Mouse (Mus musculus) c-Kit-positive CD71-positive TER-119-negative erythroid progenitor cells, embryonic 14.5 days (primary cell): ENCODE results near the gene Lcmt1.
A peak's percentile ranks its signal among the peaks of the same experiment; 100 is the strongest.

ENCODE experiments used
- DNase-seq: peaks from one replicate; pipeline ENCODE4 v3.0.0-alpha.2; 2013; ENCODE audit warnings: low read depth

Lcmt1 gene

GRCm38 (mm10) chr7:123361229-123361980, 8.2 kb upstream of the Lcmt1 start:
- no peak for DNase-seq

- DNase-seq, result no peak
Measured at GRCm38 (mm10) chr7:123362806-123363205, 6.8 kb upstream of the Lcmt1 start.

GRCm38 (mm10) chr7:123363971-123364370, 5.6 kb upstream of the Lcmt1 start:
- DNase-seq, result no peak

- no peak for DNase-seq
Measured at GRCm38 (mm10) chr7:123365876-123366741, 3.5 kb upstream of the Lcmt1 start.

GRCm38 (mm10) chr7:123366806-123367205, 2.8 kb upstream of the Lcmt1 start:
- no peak for DNase-seq

GRCm38 (mm10) chr7:123367218-123368150, 2.1 kb upstream of the Lcmt1 start:
- no peak for DNase-seq

GRCm38 (mm10) chr7:123368187-123368586, 1.4 kb upstream of the Lcmt1 start:
- no peak for DNase-seq

GRCm38 (mm10) chr7:123368778-123369746, 522 bp upstream of the Lcmt1 start:
- DNase-seq, result no peak

- no peak for DNase-seq
Measured at GRCm38 (mm10) chr7:123370700-123371099, 1.1 kb downstream of the Lcmt1 start.

GRCm38 (mm10) chr7:123371501-123371900, 1.9 kb downstream of the Lcmt1 start:
- no peak for DNase-seq

- DNase-seq, result peak; percentile 98
Measured at GRCm38 (mm10) chr7:123377443-123378400, 8.1 kb downstream of the Lcmt1 start.

- DNase-seq, result no peak
Measured at GRCm38 (mm10) chr7:123385693-123386407, 16.3 kb downstream of the Lcmt1 start.

- DNase-seq, result no peak
Measured at GRCm38 (mm10) chr7:123389686-123390280, 20.2 kb downstream of the Lcmt1 start.

- DNase-seq, result no peak
Measured at GRCm38 (mm10) chr7:123394271-123394670, 24.7 kb downstream of the Lcmt1 start.

- no peak for DNase-seq
Measured at GRCm38 (mm10) chr7:123396900-123397299, 27.3 kb downstream of the Lcmt1 start.

- no peak for DNase-seq
Measured at GRCm38 (mm10) chr7:123397369-123397768, 27.8 kb downstream of the Lcmt1 start.

- no peak for DNase-seq
Measured at GRCm38 (mm10) chr7:123397931-123398330, 28.3 kb downstream of the Lcmt1 start.

- DNase-seq, result peak; percentile 52
Measured at GRCm38 (mm10) chr7:123398828-123399227, 29.2 kb downstream of the Lcmt1 start.

GRCm38 (mm10) chr7:123399286-123399685, 29.7 kb downstream of the Lcmt1 start:
- DNase-seq, result no peak
